Mouse (Mus musculus): Measurements from ENCODE around the gene Cyp2s1.

- TF ChIP-seq ZC3H11A (IDR thresholded peaks at IDR 0.05; ENCODE audit: low read depth, low read length) (no peak), JUND (IDR thresholded peaks at IDR 0.05; ENCODE audit: low read depth, low read length) (no peak), CTCF (IDR thresholded peaks at IDR 0.05 in 2 of 3, conservative IDR thresholded peaks at IDR 0.05 in 1 of 3; ENCODE audit: control insufficient read depth in 1 of 3, insufficient read depth in 1 of 3, low read depth in 2 of 3, low read length in 3 of 3, poor library complexity in 1 of 3, severe bottlenecking in 1 of 3) (no peak), POLR2A (IDR thresholded peaks at IDR 0.05; ENCODE audit: control insufficient read depth in 1 of 2, insufficient read depth in 1 of 2, low read depth in 1 of 2, low read length in 2 of 2, poor library complexity in 1 of 2) (no peak), RCOR1 (IDR thresholded peaks at IDR 0.05; ENCODE audit: low read depth, low read length) (no peak), GATA1 (IDR thresholded peaks at IDR 0.05; ENCODE audit: low read depth, low read length) (no peak), EP300 (IDR thresholded peaks at IDR 0.05; ENCODE audit: low read depth in 1 of 2, low read length in 2 of 2) (no peak), MAZ (IDR thresholded peaks at IDR 0.05; ENCODE audit: low read depth, low read length) (no peak), POLR2AphosphoS2 (IDR thresholded peaks at IDR 0.05; ENCODE audit: low read length) (no peak), RAD21 (IDR thresholded peaks at IDR 0.05; ENCODE audit: low read depth, low read length) (no peak), NELFE (IDR thresholded peaks at IDR 0.05; ENCODE audit: low read depth, low read length) (no peak), MAFK (IDR thresholded peaks at IDR 0.05; ENCODE audit: borderline replicate concordance, low read depth, low read length) (no peak), USF2 (IDR thresholded peaks at IDR 0.05; ENCODE audit: borderline replicate concordance in 1 of 2, insufficient read depth in 1 of 2, low read depth in 1 of 2, low read length in 2 of 2) (no peak)
These were observed 48.1 kb upstream of the Cyp2s1 start for GRCm38 (mm10) chr7:25864861-25865260.
